Mouse (Mus musculus) liver, embryonic 14.5 days (tissue): ENCODE measurements around the gene Higd1b. TPM values are rescaled to one million over a fixed set of nuclear protein-coding genes. Genes with fewer than 3 reads are reported as not detected.

Experiments
- ATAC-seq: fragments of 200-750 bp; cut with Nextera tagmentation; 2 replicates; pipeline ENCODE4 v1.8.0; 2017; ENCODE audit warnings: moderate number of reproducible peaks, mild to moderate bottlenecking, moderate library complexity; ENCODE audit not compliant: insufficient read depth
- DNase-seq, 3 experiments: peaks; one replicate each; pipeline ENCODE4 v3.0.0-alpha.2; 2012 to 2013; ENCODE audit warnings: low read depth in 3 of 3, low spot score in 3 of 3
- H3K27ac ChIP-seq: fragments of 300-500 bp; sonication (generic); 2 replicates; pipeline ENCODE4 v1.5.1; 2014; ENCODE audit warnings: moderate library complexity, mild to moderate bottlenecking, control low read depth, inconsistent platforms
- H3K27me3 ChIP-seq: fragments of 300-500 bp; sonication (generic); 2 replicates; pipeline ENCODE4 v1.6.1; 2014; ENCODE audit warnings: mild to moderate bottlenecking, low read length, moderate library complexity; ENCODE audit not compliant: control insufficient read depth, insufficient read depth
- H3K36me3 ChIP-seq: fragments of 300-500 bp; sonication (generic); replicated peaks from 2 replicates; pipeline ENCODE4 v1.6.1; 2014; ENCODE audit warnings: low read depth; ENCODE audit not compliant: control insufficient read depth, insufficient read depth
- H3K4me1 ChIP-seq, 2 experiments: fragments of 200-500 bp in 1 of 2; fragments of 300-500 bp in 1 of 2; sonication (generic) in 1 of 2; replicated peaks; 2 replicates each; pipeline ENCODE4 v1.6.1; 2012 to 2014; ENCODE audit warnings: antibody characterized with exemption in 1 of 2, inconsistent platforms in 1 of 2, low read length in 1 of 2; ENCODE audit not compliant: control insufficient read depth in 2 of 2, insufficient read depth in 2 of 2
- H3K4me2 ChIP-seq: fragments of 300-500 bp; sonication (generic); 2 replicates; pipeline ENCODE4 v1.6.1; 2014; ENCODE audit warnings: low read depth, mild to moderate bottlenecking, control low read depth, moderate library complexity
- H3K4me3 ChIP-seq, 2 experiments: fragments of 200-500 bp in 1 of 2; fragments of 300-500 bp in 1 of 2; sonication (generic) in 1 of 2; 2 replicates each; pipeline ENCODE4 v1.5.1; 2012 to 2014; ENCODE audit warnings: low read depth in 2 of 2, low read length in 2 of 2, mild to moderate bottlenecking in 2 of 2, control low read depth in 1 of 2, inconsistent platforms in 1 of 2, moderate library complexity in 1 of 2; ENCODE audit not compliant: insufficient read depth in 1 of 2
- H3K9ac ChIP-seq: fragments of 300-500 bp; sonication (generic); replicated peaks from 2 replicates; pipeline ENCODE4 v1.6.1; 2014; ENCODE audit warnings: mild to moderate bottlenecking, control low read depth, moderate library complexity
- H3K9me3 ChIP-seq: fragments of 300-500 bp; sonication (generic); 2 replicates; pipeline ENCODE4 v1.6.1; 2016; ENCODE audit warnings: low read length, mixed read lengths; ENCODE audit not compliant: control insufficient read depth
- CTCF ChIP-seq: IDR thresholded peaks from 2 replicates; pipeline ENCODE4 v1.5.1; 2016; ENCODE audit warnings: antibody characterized with exemption, low read depth, control low read depth
- EP300 ChIP-seq: IDR thresholded peaks from 2 replicates; pipeline ENCODE4 v1.6.1; 2016; ENCODE audit warnings: antibody characterized with exemption, low read depth
- WGBS: fragments of 180-500 bp; shearing (Covaris S2); extraction: QIAGEN DNeasy Blood & Tissue Kit; methylation state at CpG from one replicate; pipeline ENCODE4 v1.1.7; 2014; ENCODE audit not compliant: insufficient replicate concordance; 5-methylcytosine and 5-hydroxymethylcytosine counted together
- polyA plus RNA-seq, 2 experiments: library from polyadenylated mRNA; depleted of rRNA in 1 of 2; stranded (reverse) in 1 of 2; unstranded in 1 of 2; fragments of >200 nt; fragmentation: Nextera tagmentation in 1 of 2; extraction: Ambion mirVana in 1 of 2; gene quantifications; 2 replicates each; pipeline versions ENCODE4 v1.2.1 to v1.2.3; 2012 to 2014

Higd1b gene
- polyA plus RNA-seq, 2 experiments = not detected

DNA sequence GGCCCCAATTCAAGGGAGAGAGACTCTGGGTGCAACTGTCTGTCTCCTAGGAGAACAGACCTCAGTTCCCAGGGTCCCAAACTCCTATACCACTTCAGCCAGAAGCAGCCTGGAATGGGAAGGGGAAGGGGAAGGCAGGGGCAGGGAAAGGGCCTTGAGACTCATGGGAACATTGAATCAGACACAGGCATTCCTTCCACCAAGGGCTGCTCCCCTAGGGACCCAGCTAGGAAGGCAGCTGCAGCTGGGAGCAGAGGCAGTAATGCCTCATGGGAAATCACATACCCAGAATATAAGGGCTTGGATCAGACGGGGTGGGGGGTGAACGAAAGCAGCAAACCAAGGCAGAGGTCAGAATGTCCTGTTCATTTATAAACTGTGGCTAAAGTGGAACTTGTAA lies 2.5 kb downstream of the Higd1b start:
- 81% methylated on average over 2 of the region's 2 CpGs for WGBS
- Histone ChIP-seq H3K9me3 (no peaks in the 10 kb centered on the region), H3K36me3 (peaks cover 31% of the 10 kb centered on the region), H3K9ac (no peak overlapping the region), H3K4me2 (no peak overlapping the region), H3K27ac (no peak overlapping the region), H3K27me3 (no peaks in the 10 kb centered on the region), H3K4me3 (no peak overlapping the region), H3K4me1 (no peaks in the 10 kb centered on the region)
- TF ChIP-seq EP300 = no peak
- no peak for TF ChIP-seq CTCF
- no peak for ATAC-seq
- DNase-seq = no peak

DNA sequence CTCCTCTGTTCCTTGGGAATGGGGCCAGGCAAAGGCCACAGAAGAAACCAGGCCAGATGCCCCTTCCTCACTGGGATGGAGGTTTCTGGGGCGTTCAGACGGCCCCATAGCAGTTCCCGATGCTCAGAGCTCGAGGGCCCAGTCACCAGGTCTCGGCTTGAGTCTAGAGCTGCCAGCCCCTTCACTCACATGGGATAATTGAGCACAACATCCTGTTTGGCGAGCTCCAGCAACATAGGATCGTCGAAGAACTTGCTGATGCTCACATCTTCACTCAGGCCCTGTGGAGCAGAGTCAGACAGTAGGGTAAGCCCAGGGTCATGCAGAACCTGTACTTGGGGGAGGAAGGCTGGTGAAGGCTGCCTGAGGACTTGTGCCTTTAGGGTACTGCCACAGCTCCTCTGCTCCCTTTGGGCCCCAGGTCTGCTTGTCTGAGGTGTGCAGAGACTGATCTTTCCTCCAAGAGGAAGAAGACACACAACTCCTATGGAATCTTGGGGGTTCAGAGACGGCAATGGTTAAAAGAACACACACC lies 3.0 kb downstream of the Higd1b start:
- Histone ChIP-seq H3K4me1 (no peaks in the 10 kb centered on the region), H3K4me2 (no peak overlapping the region), H3K27me3 (no peaks in the 10 kb centered on the region), H3K9me3 (no peaks in the 10 kb centered on the region), H3K27ac (no peak overlapping the region), H3K9ac (no peak overlapping the region), H3K36me3 (peaks cover 35% of the 10 kb centered on the region), H3K4me3 (no peak overlapping the region)
- DNase-seq = no peak
- no peak for ATAC-seq
- 86% methylated on average over 9 of the region's 9 CpGs for WGBS
- TF ChIP-seq EP300 (no peak), CTCF (no peak)

DNA sequence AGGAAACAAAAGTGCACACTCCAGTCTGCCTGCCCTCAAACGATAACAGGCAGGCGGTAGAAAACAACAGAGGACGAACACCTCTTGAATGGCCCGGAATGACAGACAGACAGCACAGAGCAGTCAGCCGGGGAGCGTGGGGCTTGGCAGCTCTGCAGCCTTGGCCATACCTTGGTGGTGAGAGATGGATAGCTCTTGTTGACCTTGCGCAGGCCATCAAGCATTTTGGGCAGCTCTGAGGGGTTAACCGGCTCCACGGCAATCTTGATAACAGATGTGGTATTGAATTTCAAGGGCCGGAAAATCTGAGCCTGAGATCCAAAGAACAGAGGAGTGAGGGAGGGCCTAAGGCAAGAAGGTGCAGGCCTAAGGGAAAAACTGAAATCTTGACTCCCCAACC lies 10.3 kb downstream of the Higd1b start:
- H3K4me2 ChIP-seq = no peak overlapping the region
- H3K4me1 ChIP-seq = no peaks in the 10 kb centered on the region
- no peak overlapping the region for H3K9ac ChIP-seq
- WGBS = 86% methylated on average over 10 of the region's 10 CpGs
- peaks cover 71% of the 10 kb centered on the region for H3K36me3 ChIP-seq
- ATAC-seq (no peak), DNase-seq (no peak)
- no peak overlapping the region for H3K27ac ChIP-seq
- no peak overlapping the region for H3K4me3 ChIP-seq
- no peaks in the 10 kb centered on the region for H3K27me3 ChIP-seq
- no peaks in the 10 kb centered on the region for H3K9me3 ChIP-seq
- TF ChIP-seq CTCF (no peak), EP300 (no peak)

DNA sequence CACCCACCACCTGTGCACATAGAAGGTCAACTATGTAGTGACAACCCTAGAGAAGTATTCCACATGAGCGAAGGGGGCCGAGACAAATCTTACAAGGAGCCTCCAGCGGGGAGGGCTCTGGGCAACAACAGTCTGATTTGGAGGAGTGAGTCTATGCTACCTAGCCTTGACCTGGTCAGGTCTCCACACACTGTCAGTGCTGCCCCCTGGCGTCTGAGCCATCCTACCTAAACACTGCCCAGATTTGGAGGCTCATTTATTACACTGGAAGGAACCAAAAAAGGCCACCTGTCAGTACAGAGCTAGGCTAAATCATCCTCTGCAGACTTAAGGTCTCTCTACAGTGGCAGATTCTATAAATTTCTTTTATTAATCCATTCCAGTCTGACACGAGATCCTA lies 16.2 kb downstream of the Higd1b start:
- no peak for ATAC-seq
- H3K27me3 ChIP-seq = no peaks in the 10 kb centered on the region

DNA sequence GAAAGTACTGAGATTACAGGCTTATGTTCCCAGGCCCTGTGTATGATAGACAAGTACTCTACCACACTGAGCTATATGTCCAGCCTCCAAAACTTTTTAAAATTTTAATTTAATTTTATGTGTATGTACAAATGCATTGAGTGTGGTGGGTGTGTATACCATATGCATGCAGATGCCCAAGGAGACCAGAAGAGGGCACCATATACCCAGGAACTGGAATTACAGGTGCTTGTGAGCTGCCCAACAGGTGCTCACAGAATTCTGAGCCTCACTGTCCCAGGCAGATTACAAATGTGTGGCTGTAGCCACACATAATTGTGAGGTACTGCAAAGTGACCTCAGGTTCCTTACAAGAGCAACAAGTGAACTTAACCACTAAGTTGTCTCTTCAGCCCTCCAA lies 18.1 kb downstream of the Higd1b start:
- Histone ChIP-seq H3K4me2 (no peak overlapping the region), H3K4me3 (no peak overlapping the region), H3K9ac (no peak overlapping the region), H3K4me1 (no peaks in the 10 kb centered on the region), H3K27me3 (no peaks in the 10 kb centered on the region), H3K36me3 (peaks cover 65% of the 10 kb centered on the region), H3K27ac (no peak overlapping the region), H3K9me3 (no peaks in the 10 kb centered on the region)
- DNase-seq (peak in 1 of 3 experiments; percentile 19), ATAC-seq (no peak)
- TF ChIP-seq EP300 (no peak), CTCF (peak; percentile 72)

More for the DNA sequence above, 16.2 kb downstream of the Higd1b start:
- no peak overlapping the region for H3K27ac ChIP-seq
- H3K36me3 ChIP-seq = peaks cover 66% of the 10 kb centered on the region
- H3K4me2 ChIP-seq = no peak overlapping the region
- no peak overlapping the region for H3K9ac ChIP-seq
- H3K4me3 ChIP-seq = no peak overlapping the region
- H3K4me1 ChIP-seq = no peaks in the 10 kb centered on the region
- TF ChIP-seq EP300 (no peak), CTCF (peak; percentile 71)
- peak in 1 of 3 experiments; percentile 4 for DNase-seq
- 63% methylated on average over 5 of the region's 5 CpGs for WGBS
- H3K9me3 ChIP-seq = no peaks in the 10 kb centered on the region
